Mouse (Mus musculus) C2C12 (cell line): ENCODE data around the gene Rsph6a.

Experiments used
- CTCF ChIP-seq: IDR thresholded peaks from one replicate; pipeline ENCODE4 v1.5.1; 2011; ENCODE audit not compliant: control insufficient read depth, insufficient read depth, insufficient read length
- MYOG ChIP-seq: IDR thresholded peaks from one replicate; pipeline ENCODE4 v1.6.1; 2011; ENCODE audit not compliant: control insufficient read depth, insufficient read length; ENCODE audit errors: extremely low read depth

DNA sequence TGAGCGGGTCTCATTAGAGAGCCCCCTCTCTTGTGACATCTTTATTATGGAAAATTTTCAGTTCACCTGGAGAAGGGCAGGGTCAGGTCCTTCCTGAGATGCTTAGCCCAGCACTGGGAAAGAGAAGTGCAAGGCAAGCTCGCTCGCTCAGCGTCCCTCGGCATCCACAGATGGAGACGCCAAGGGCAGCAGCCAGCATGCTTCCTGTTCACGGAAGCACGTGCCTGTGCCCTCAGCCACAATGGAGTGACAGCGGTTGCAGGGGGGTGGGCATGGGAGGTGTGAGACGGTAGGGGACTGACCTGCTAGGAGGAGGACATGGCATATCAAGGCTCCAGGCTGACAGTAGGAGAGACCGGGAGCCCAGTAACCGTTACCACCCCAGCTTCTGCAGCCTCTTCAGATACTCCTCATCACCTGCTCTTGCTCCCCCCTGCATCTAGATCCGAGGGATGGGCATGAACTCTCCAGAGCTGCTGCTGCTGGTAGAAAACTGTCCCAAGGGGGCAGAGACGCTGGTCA, 6.4 kb upstream of the Rsph6a start:
- no peak for TF ChIP-seq CTCF
- TF ChIP-seq MYOG = no peak
